Comparison of ENCODE assay signal across 10 mouse cellular contexts in the genomic region with DNA sequence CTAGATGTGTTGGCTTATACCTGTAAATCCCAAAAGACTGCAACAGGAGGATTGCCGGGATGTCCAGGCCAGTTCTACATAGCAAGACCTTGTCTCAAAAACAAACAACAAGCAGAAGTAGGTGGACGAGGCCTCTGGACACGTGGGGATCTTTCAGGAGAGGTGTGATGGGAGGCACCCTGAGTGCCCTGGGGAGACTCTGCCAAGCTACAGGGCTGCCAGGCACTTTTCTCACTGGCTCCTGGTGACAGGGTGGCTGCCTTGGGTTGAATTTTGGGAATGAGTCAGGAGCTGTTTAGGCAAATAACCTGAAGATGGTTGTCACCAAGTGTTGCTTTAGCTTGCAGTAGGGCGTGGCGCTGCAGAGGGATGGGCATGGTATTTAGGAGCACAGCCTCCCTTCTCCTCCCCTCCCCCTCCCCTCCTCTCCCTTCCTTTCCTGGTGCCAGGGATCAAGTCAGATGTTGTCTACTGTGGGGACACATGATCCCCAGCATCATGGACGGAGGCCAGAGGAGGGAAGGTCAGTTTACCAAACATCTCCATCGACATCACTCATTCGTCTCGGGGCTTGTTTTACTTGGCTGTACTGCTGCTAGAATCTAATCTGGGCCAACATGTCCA. TPM values are rescaled to one million over a fixed set of nuclear protein-coding genes. Genes with fewer than 3 reads are reported as not detected.
A peak's percentile ranks its signal among the peaks of the same experiment; 100 is the strongest.
DNase-seq lines count a peak whose midpoint lies in the region; ATAC-seq and TF ChIP-seq lines count a peak whose summit lies in the region.
"Had no signal": no experiment of that assay in that cellular context is flagged by ENCODE, and none has a peak within 500 bp of the region (broad histone marks: within the 10 kb centered on the region; RNA-seq: fewer than 3 reads in every experiment).

No protein-coding gene starts in this region.

- 0 out of 2 replicates have a peak, but pooled peaks have one; percentile 14 for ATAC-seq in kidney, postnatal 0 days (replicated peaks; ENCODE audit: low FRiP score, low read depth)
- ATAC-seq in intestine, embryonic 15.5 days, result no peak
- ATAC-seq: inflammation-experienced regulatory T-cells, adult 6 months; midbrain, embryonic 16.5 days had no signal

- no peak overlapping the region for H3K4me2 ChIP-seq in kidney, postnatal 0 days (ENCODE audit: low read length)
- H3K4me2 ChIP-seq in intestine, embryonic 15.5 days (replicated peaks), result no peak overlapping the region

- 52% methylated on average over 9 of the region's 9 CpGs for WGBS in kidney, postnatal 0 days
- 73% methylated on average over 9 of the region's 9 CpGs for WGBS in embryonic facial prominence, embryonic 10.5 days
- 77% methylated on average over 9 of the region's 9 CpGs for WGBS in intestine, embryonic 15.5 days
- 91% methylated on average over 9 of the region's 9 CpGs for WGBS in thymus, adult 2 months

- peaks cover 16% of the 10 kb centered on the region for H3K36me3 ChIP-seq in kidney, postnatal 0 days (ENCODE audit: insufficient read depth, low read length)
- peaks cover 44% of the 10 kb centered on the region for H3K36me3 ChIP-seq in embryonic facial prominence, embryonic 10.5 days (replicated peaks)
- peaks cover 19% of the 10 kb centered on the region for H3K36me3 ChIP-seq in intestine, embryonic 15.5 days
- peaks cover 12% of the 10 kb centered on the region for H3K36me3 ChIP-seq in thymus, adult 2 months (ENCODE audit: control insufficient read depth, insufficient read depth, low read length)

- no peak overlapping the region for H3K4me3 ChIP-seq in kidney, postnatal 0 days (replicated peaks; ENCODE audit: low read depth, low read length)
- no peak overlapping the region for H3K4me3 ChIP-seq in embryonic facial prominence, embryonic 10.5 days
- H3K4me3 ChIP-seq in intestine, embryonic 15.5 days (replicated peaks), result no peak overlapping the region
- no peak overlapping the region for H3K4me3 ChIP-seq in thymus, adult 2 months (ENCODE audit: control insufficient read depth, insufficient read depth, low read length)

- intact Hi-C loops in gastrocnemius, postnatal 14 days (cut with DNase I; ENCODE audit: low total_unique reads), result no loop called here
- intact Hi-C loops in left cerebral cortex, postnatal 14 days (cut with DNase I), result no loop called here

- TF ChIP-seq POLR2A in thymus, adult 2 months (IDR thresholded peaks at IDR 0.05; ENCODE audit: control insufficient read depth, extremely low read depth, insufficient read depth, low read length, poor library complexity), result no peak

- H3K27me3 ChIP-seq in kidney, postnatal 0 days (ENCODE audit: insufficient read depth, low read length), result no peaks in the 10 kb centered on the region
- H3K27me3 ChIP-seq in embryonic facial prominence, embryonic 10.5 days (replicated peaks; ENCODE audit: low read depth, poor library complexity, severe bottlenecking), result no peaks in the 10 kb centered on the region
- H3K27me3 ChIP-seq in intestine, embryonic 15.5 days (replicated peaks), result no peaks in the 10 kb centered on the region
- no peaks in the 10 kb centered on the region for H3K27me3 ChIP-seq in thymus, adult 2 months (ENCODE audit: control insufficient read depth, insufficient read depth, low read length)

- TF ChIP-seq CTCF in kidney, postnatal 0 days (IDR thresholded peaks at IDR 0.05; ENCODE audit: low read depth), result no peak
- no peak for TF ChIP-seq CTCF in thymus, adult 2 months (IDR thresholded peaks at IDR 0.05; ENCODE audit: borderline replicate concordance, control insufficient read depth, extremely low read depth, insufficient read depth, low read length, poor library complexity)

- peak; percentile 48 for DNase-seq in kidney, postnatal 0 days (ENCODE audit: low spot score)
- DNase-seq in kidney, postnatal 10 days, result no peak
- DNase-seq in embryonic facial prominence, embryonic 10.5 days (ENCODE audit: low spot score), result no peak
- peak; percentile 60 for DNase-seq in gastrocnemius, postnatal 14 days
- DNase-seq in lung, postnatal 25 days (ENCODE audit: low spot score), result peak; percentile 69
- DNase-seq in left cerebral cortex, postnatal 14 days (ENCODE audit: low spot score in 2 of 2), result no peak
- DNase-seq in thymus, adult 2 months, result no peak

- no peaks in the 10 kb centered on the region for H3K9me3 ChIP-seq in kidney, postnatal 0 days (replicated peaks; ENCODE audit: low read length)
- no peaks in the 10 kb centered on the region for H3K9me3 ChIP-seq in embryonic facial prominence, embryonic 10.5 days
- H3K9me3 ChIP-seq in intestine, embryonic 15.5 days, result no peaks in the 10 kb centered on the region

- peaks cover 25% of the 10 kb centered on the region; the same call in 1 of the 2 replicates for H3K4me1 ChIP-seq in kidney, postnatal 0 days (replicated peaks; ENCODE audit: insufficient read depth, low read length)
- peaks cover 58% of the 10 kb centered on the region for H3K4me1 ChIP-seq in embryonic facial prominence, embryonic 10.5 days
- peaks cover 17% of the 10 kb centered on the region for H3K4me1 ChIP-seq in intestine, embryonic 15.5 days (replicated peaks)
- 0 out of 2 replicates have a peak, but pooled peaks cover 2% of the 10 kb centered on the region for H3K4me1 ChIP-seq in thymus, adult 2 months (replicated peaks; ENCODE audit: control insufficient read depth, insufficient read depth, low read length)

- H3K27ac ChIP-seq in kidney, postnatal 0 days, result no peak overlapping the region
- 0 out of 2 replicates have a peak overlapping the region, but pooled peaks have one; percentile 21 for H3K27ac ChIP-seq in embryonic facial prominence, embryonic 10.5 days (replicated peaks)
- H3K27ac ChIP-seq in intestine, embryonic 15.5 days, result no peak overlapping the region
- H3K27ac ChIP-seq in thymus, adult 2 months (ENCODE audit: control insufficient read depth, insufficient read depth, low read length), result no peak overlapping the region

- H3K9ac ChIP-seq in kidney, postnatal 0 days (ENCODE audit: low read depth, low read length), result no peak overlapping the region
- no peak overlapping the region for H3K9ac ChIP-seq in intestine, embryonic 15.5 days

RNA-seq across cellular contexts. Expression of a gene that starts 30.6 kb away (rescaled TPM):
- 5.6 and 5.8 TPM in 2 replicates for polyA plus RNA-seq in kidney, postnatal 0 days (2015; fragmentation: Nextera tagmentation; extraction: Ambion mirVana)
- 4.8 and 5.1 TPM in 2 replicates for polyA plus RNA-seq in embryonic facial prominence, embryonic 10.5 days (2016; fragmentation: Nextera tagmentation; extraction: Ambion mirVana)
- 10 to 100 TPM; 12.2 to 14.7 TPM for total RNA-seq in gastrocnemius, postnatal 14 days (2021)
- total RNA-seq in left cerebral cortex, postnatal 14 days (2021), result 10 to 100 TPM; 40.6 to 43.4 TPM
- polyA plus RNA-seq in intestine, embryonic 15.5 days (2015; fragmentation: Nextera tagmentation; extraction: Ambion mirVana), result 4.3 and 5.3 TPM in 2 replicates
- polyA plus RNA-seq in thymus, adult 2 months (2012; rRNA removed), result 27.9 and 33.7 TPM in 2 replicates

RNA-seq across cellular contexts. Expression of a gene that starts 31.8 kb away (rescaled TPM):
- 6.4 and 8.8 TPM in 2 replicates for polyA plus RNA-seq in kidney, postnatal 0 days (2015; fragmentation: Nextera tagmentation; extraction: Ambion mirVana)
- polyA plus RNA-seq in embryonic facial prominence, embryonic 10.5 days (2016; fragmentation: Nextera tagmentation; extraction: Ambion mirVana), result 14.1 and 14.8 TPM in 2 replicates
- total RNA-seq in gastrocnemius, postnatal 14 days (2021), result 1 to 10 TPM; 3.4 to 3.9 TPM
- total RNA-seq in left cerebral cortex, postnatal 14 days (2021), result 10 to 100 TPM; 18.6 to 21.0 TPM
- 12.0 and 13.6 TPM in 2 replicates for polyA plus RNA-seq in intestine, embryonic 15.5 days (2015; fragmentation: Nextera tagmentation; extraction: Ambion mirVana)
- polyA plus RNA-seq in thymus, adult 2 months (2012; rRNA removed), result 75.2 and 87.1 TPM in 2 replicates

Comparison
In these comparisons a context has a peak if more than half of its experiments do, and no peak if none do; other contexts are left out.
1. DNase-seq: peak in kidney, postnatal 0 days (single experiment), gastrocnemius, postnatal 14 days (single experiment) and lung, postnatal 25 days (single experiment); none in kidney, postnatal 10 days (single experiment), embryonic facial prominence, embryonic 10.5 days (single experiment), left cerebral cortex, postnatal 14 days (0 of 2) and thymus, adult 2 months (single experiment).